Mouse (Mus musculus) megakaryocyte, embryonic 14.5 days (primary cell): ENCODE results near the gene Klf15. TPM values are rescaled to one million over a fixed set of nuclear protein-coding genes. Genes with fewer than 3 reads are reported as not detected.

ENCODE experiments used
- H3K27me3 ChIP-seq: replicated peaks from 2 replicates; pipeline ENCODE3; 2012; ENCODE audit warnings: inconsistent platforms
- H3K36me3 ChIP-seq: replicated peaks from 2 replicates; pipeline ENCODE3; 2012; ENCODE audit warnings: low read length, inconsistent platforms, mixed read lengths
- H3K4me1 ChIP-seq: 2 replicates; pipeline ENCODE4 v1.6.1; 2012; ENCODE audit warnings: inconsistent platforms
- H3K4me3 ChIP-seq: replicated peaks from 2 replicates; pipeline ENCODE3; 2012; ENCODE audit warnings: moderate library complexity, mild to moderate bottlenecking, inconsistent platforms
- H3K9me3 ChIP-seq: 2 replicates; pipeline ENCODE4 v1.6.1; 2012; ENCODE audit warnings: inconsistent platforms
- FLI1 ChIP-seq: IDR thresholded peaks from 2 replicates; pipeline ENCODE4 v1.6.1; 2012; ENCODE audit warnings: low read length, inconsistent platforms, mixed read lengths
- GATA1 ChIP-seq: IDR thresholded peaks from 3 replicates; pipeline ENCODE4 v1.6.1; 2012; ENCODE audit warnings: mixed read lengths, low read length, inconsistent platforms, borderline replicate concordance
- polyA plus RNA-seq: library from polyadenylated mRNA; stranded (reverse); fragments of >175 nt; gene quantifications from 2 replicates; pipeline ENCODE4 v1.2.3, GENCODE M21; 2012; ENCODE audit warnings: low replicate concordance; ENCODE audit not compliant: insufficient read depth

Gene Klf15
- polyA plus RNA-seq, 1 experiment, result 0.12 TPM

DNA sequence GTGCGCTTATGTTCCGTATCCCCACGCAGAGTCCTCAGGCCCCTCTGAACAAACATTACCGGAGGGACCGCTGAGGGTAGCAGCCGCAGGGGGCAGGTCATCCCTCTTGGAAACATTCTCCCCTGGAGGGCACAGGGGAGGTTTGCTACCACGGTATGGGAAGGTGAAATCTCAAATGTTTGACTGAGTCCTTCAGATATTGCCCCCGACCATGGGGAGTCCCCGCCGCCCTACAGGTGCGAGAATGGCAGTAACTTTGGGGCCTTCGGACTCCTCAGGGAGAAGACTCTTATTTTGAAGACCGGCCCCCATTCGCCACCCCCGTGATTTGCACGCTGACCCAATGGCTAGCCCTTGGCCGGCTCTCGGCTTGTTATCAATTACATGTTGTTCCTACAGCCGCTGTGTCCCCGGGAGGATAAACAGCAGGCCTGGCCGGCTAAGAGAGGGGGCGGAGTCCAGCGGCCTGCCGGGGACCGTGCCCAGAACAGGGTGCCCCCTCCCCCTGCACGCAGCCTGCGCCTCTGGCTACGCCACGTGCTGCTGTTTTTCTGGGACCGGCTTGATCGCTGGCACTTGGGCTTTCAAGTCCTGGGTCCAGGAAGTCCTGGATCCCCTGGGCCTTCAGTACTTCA, 969 bp downstream of the Klf15 start:
- TF ChIP-seq GATA1, result no peak
- no peak for TF ChIP-seq FLI1
- Histone ChIP-seq H3K9me3 (no peaks in the 10 kb centered on the region), H3K27me3 (peaks cover 97% of the 10 kb centered on the region), H3K4me3 (peak overlapping the region; percentile 92), H3K36me3 (no peaks in the 10 kb centered on the region), H3K4me1 (peaks cover 31% of the 10 kb centered on the region)

DNA sequence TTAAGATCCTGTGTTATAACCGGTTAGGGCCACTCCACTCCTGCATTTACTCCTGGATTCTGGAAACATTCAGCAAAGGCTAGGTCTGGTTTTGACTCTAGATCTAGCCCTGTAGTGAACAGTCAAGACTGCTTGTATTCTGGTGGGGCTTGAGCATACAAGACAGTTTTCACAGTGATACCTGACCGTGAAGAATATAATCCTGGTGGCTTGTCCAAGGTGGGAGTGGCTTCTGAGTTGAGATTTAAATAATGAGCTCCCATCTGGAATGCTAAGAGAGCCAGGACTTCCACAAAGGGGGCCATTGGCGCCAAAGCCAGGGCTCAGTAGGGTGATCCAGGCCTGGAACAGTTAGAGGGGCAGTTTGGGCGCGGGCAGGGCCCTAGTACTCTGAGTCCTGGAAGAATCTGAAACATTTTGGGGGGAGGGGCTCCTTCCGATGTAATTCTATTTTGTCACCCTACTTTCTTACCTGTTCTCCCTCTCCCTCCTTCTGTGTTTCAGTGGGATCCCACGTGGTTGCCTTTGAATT, 1.6 kb downstream of the Klf15 start:
- Histone ChIP-seq H3K4me1 (peaks cover 38% of the 10 kb centered on the region), H3K27me3 (peaks cover 100% of the 10 kb centered on the region), H3K9me3 (no peaks in the 10 kb centered on the region), H3K36me3 (no peaks in the 10 kb centered on the region), H3K4me3 (peak overlapping the region; percentile 92)
- no peak for TF ChIP-seq GATA1
- no peak for TF ChIP-seq FLI1

DNA sequence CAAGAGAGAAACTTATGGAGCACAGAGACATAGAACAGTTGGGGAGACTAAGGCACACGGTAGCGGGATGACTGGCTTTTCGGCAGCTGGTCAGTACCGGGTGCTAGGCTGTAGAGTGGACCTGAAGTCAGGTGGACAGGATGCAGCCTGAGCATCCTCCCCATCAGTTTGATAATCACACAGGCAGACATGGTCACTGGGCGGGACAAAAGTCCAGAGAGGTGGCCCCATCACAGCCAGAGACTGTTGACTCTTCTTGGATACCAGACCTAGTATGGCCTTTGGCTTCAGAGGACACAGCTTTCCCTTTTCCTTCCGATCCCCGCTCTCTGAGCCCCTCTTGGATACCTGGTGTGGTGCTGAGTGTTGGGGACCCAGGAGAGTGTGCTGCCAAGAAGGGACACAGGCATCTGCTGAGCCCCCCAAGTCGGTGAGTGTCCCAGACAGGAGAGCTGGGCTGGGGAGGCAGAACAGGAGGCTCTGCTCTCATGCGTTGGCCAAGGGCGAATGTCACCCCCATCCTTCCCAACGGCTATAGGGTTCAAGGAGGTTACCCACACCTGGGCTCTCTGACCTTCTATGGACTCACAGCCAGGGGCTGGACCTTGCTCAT, 2.8 kb downstream of the Klf15 start:
- Histone ChIP-seq H3K4me3 (no peak overlapping the region), H3K27me3 (peaks cover 99% of the 10 kb centered on the region)
- no peak for TF ChIP-seq GATA1

DNA sequence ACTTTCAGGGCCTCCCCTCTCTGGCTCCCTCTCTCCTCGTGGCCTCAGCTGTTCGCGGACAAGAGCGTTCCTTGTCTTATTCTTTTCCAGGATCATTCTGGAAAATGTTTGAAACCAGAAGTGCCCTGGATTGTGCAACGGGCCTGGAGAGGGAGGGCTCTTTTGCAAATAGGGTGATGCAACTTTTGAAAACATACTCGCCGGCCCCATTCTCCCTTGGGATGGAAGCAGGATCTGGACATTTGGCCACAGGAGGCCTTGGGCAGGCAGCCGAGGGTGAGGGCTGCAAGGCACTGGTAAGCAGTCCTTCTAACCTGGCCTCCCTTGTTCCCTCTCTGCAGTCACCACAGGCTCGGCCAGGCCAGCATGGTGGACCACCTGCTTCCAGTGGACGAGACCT, 3.7 kb downstream of the Klf15 start:
- no peak for TF ChIP-seq GATA1
- no peak for TF ChIP-seq FLI1
- Histone ChIP-seq H3K9me3 (peaks cover 7% of the 10 kb centered on the region; the same call in 1 of the 2 replicates), H3K27me3 (peaks cover 98% of the 10 kb centered on the region), H3K4me1 (peaks cover 57% of the 10 kb centered on the region), H3K4me3 (no peak overlapping the region), H3K36me3 (no peaks in the 10 kb centered on the region)

More for the DNA sequence above, 2.8 kb downstream of the Klf15 start:
- peaks cover 48% of the 10 kb centered on the region for H3K4me1 ChIP-seq
- no peaks in the 10 kb centered on the region for H3K9me3 ChIP-seq
- H3K36me3 ChIP-seq, result no peaks in the 10 kb centered on the region

DNA sequence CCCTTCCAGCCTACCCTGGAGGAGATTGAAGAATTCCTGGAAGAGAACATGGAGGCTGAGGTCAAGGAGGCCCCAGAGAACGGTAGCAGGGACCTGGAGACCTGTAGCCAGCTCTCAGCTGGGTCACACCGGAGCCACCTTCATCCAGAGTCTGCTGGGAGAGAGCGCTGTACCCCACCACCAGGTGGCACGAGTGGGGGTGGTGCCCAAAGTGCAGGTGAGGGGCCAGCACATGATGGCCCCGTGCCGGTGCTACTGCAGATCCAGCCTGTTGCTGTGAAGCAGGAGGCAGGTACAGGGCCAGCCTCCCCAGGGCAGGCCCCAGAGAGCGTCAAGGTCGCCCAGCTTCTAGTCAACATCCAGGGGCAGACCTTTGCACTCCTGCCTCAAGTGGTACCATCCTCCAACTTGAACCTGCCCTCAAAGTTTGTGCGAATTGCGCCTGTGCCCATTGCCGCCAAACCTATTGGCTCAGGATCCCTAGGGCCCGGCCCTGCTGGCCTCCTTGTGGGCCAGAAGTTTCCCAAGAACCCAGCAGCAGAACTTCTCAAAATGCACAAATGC, 4.6 kb downstream of the Klf15 start:
- Histone ChIP-seq H3K4me1 (peaks cover 63% of the 10 kb centered on the region), H3K36me3 (no peaks in the 10 kb centered on the region), H3K27me3 (peaks cover 98% of the 10 kb centered on the region), H3K9me3 (peaks cover 7% of the 10 kb centered on the region; the same call in 1 of the 2 replicates), H3K4me3 (no peak overlapping the region)
- TF ChIP-seq GATA1, result no peak
- TF ChIP-seq FLI1, result no peak

DNA sequence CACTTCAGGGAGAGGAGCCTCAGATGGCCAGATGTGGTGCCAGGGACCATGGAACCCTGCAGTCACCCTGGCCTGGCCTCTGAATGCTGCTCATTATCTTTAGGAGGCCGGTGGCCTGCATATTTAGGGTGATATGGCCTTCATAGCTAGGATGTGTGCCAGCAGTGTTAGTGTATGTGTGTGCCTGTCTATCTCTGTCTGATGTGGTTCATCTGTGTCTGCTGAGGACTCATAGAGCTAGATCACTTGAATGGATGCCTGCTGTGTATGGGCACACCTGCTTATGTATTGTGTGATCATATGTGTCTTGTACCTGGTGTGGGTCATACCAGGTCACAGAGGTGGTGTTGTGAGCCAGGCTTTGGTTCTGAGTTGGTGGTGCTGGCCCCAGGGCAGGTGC, 5.8 kb downstream of the Klf15 start:
- peaks cover 98% of the 10 kb centered on the region for H3K27me3 ChIP-seq
- peaks cover 59% of the 10 kb centered on the region for H3K4me1 ChIP-seq
- TF ChIP-seq FLI1 (no peak), GATA1 (no peak)
- H3K4me3 ChIP-seq, result peak overlapping the region; percentile 15
- no peaks in the 10 kb centered on the region for H3K36me3 ChIP-seq
- H3K9me3 ChIP-seq, result peaks cover 7% of the 10 kb centered on the region; the same call in 1 of the 2 replicates

DNA sequence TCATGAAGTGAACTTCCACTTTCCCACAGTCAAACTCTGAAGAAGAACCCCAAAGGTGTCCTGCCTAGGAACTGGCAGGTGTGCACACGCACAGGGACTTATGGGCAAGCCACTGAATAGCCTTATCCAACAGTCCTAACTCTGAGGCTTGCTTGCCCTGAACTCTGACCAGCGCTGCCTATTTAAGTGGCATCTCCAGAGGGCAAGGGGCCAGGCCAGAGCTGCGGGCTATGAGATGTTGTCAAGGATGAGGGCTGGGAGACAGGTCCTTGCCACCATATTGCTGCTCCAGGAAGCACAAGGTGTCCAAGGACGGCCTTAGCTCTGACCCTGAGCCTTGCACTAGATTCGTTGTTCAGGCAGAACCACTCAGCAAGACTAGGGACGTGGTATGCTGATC, 6.7 kb downstream of the Klf15 start:
- no peak for TF ChIP-seq FLI1
- no peak for TF ChIP-seq GATA1
- no peak overlapping the region for H3K4me3 ChIP-seq
- no peaks in the 10 kb centered on the region for H3K36me3 ChIP-seq
- H3K27me3 ChIP-seq, result peaks cover 97% of the 10 kb centered on the region
- peaks cover 51% of the 10 kb centered on the region for H3K4me1 ChIP-seq
- peaks cover 7% of the 10 kb centered on the region; the same call in 1 of the 2 replicates for H3K9me3 ChIP-seq

DNA sequence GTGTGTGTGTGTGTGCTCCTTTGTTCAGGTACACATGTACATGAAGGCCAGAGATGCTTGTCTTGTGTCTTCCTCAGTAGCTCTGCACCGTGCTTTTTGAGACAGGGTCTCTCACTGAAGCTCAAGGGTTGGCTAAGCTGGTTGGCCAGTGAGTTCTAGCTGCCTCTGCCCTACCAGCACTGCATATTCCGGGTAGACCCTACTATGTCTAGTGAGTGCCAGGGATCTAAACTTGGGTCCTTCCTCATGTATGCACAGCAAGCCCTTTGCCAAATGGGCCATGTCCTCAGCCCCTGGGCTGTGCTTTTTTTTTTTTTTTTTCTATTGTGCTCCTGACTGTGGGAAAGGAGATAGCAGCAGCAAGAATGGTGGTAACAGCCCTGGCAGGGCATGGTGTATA, 7.9 kb downstream of the Klf15 start:
- Histone ChIP-seq H3K4me3 (no peak overlapping the region), H3K9me3 (peaks cover 7% of the 10 kb centered on the region; the same call in 1 of the 2 replicates), H3K36me3 (no peaks in the 10 kb centered on the region), H3K27me3 (peaks cover 89% of the 10 kb centered on the region), H3K4me1 (peaks cover 59% of the 10 kb centered on the region)
- TF ChIP-seq GATA1 (no peak), FLI1 (no peak)

DNA sequence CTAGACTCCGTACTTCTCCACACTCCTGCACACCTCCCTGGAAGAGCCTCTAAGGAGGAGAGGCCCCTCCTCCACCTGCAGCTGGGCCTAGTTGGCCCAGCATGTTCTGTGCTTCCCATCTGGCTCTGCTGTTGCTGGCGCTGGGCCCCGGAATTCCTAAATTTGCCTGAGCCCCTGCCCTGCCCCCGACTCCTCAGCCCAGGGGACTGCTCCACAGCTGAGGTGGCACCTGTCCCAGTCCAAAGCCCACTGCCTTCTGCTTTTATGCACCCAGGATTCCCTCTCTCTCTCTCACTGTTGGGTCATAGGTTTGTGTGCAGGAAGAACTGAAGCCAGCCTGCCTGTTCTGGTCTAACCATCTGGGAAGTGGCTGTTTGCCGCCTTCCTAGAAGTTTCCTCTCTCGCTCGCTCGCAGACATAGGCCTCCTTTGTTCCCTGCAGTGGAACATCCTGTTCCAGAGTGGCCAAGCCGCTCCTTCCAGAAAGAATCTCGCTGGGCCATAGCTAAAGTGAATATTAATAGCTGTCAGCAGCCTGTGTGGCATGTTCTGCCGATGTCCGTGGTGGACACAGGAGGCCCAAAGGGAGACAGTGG, 8.7 kb downstream of the Klf15 start:
- Histone ChIP-seq H3K4me1 (peaks cover 67% of the 10 kb centered on the region), H3K4me3 (no peak overlapping the region), H3K36me3 (no peaks in the 10 kb centered on the region), H3K27me3 (peaks cover 88% of the 10 kb centered on the region), H3K9me3 (peaks cover 7% of the 10 kb centered on the region; the same call in 1 of the 2 replicates)
- TF ChIP-seq FLI1 (no peak), GATA1 (no peak)

DNA sequence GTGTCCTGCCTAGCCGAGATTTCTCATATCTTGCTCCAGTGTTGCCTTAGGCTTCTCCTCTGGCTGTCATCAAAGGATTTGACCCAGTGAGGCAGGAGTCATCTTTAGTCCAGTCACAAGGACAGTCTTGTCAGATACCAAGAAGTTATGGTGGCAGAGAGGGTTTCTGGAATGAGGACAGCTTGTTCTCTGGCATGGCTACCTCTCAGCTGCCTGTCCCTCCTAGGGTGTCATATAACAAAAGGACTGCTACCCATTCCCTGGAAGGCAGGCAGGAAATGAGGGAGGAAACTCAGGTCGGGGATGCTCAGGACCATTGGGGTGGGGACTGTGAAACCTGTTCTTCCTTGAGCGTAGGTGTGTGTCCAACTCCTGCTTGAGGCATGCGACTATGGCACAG, 9.7 kb downstream of the Klf15 start:
- TF ChIP-seq FLI1 (no peak), GATA1 (no peak)
- Histone ChIP-seq H3K9me3 (peaks cover 7% of the 10 kb centered on the region; the same call in 1 of the 2 replicates), H3K4me1 (peaks cover 74% of the 10 kb centered on the region), H3K36me3 (no peaks in the 10 kb centered on the region), H3K4me3 (no peak overlapping the region), H3K27me3 (peaks cover 84% of the 10 kb centered on the region)
